Mouse (Mus musculus) induced T-regulatory cell, adult 2 months (primary cell): ENCODE results near the gene Tecpr1.
A peak's percentile ranks its signal among the peaks of the same experiment; 100 is the strongest.

Source experiments
- DNase-seq: peaks from one replicate; pipeline ENCODE4 v3.0.0-alpha.2; 2012; ENCODE audit warnings: low read depth

Gene Tecpr1

DNA sequence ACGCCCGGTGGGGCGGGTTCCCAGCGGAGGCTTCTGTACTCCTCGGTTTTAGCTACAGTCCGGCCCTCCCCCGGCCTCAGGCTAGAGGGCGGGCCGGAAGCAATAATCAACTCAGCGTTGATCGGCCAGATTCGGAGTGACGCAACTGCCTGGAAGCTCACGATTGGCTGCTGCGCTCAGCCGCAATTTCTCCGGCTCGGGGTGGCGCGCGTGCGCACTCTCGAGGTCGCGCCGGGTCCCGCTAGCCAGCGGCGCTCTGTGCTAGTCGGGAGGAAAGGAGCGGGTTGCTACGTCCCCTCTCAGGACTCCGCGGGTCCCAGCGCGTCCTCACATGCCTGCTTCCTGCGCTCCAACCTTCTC is at the start of gene Tecpr1:
Gene Tecpr1 (minus strand): TSS at position 113 of the 360 bp plus-strand sequence.
- DNase-seq = peak; percentile 97

DNA sequence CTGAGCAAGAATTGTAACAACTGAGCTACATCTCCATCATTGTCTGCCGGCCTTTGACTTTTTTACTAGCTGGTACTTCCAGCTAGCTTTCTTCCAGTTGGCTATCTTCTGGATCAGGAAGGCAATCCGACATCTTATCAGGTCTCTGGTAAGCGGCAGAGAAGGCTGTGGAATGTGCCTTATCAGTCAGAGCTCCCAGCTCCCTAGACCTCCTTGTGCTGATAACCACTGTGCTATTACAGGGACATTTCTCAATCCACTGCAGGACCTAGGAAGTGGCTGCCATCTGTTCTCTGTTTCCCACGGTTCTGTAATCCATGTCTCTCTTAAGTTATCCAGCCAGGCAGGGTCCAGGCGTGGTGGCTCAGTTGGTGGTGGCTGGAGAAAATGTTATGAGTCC is 48.4 kb upstream of the Tecpr1 start:
- no peak for DNase-seq

DNA sequence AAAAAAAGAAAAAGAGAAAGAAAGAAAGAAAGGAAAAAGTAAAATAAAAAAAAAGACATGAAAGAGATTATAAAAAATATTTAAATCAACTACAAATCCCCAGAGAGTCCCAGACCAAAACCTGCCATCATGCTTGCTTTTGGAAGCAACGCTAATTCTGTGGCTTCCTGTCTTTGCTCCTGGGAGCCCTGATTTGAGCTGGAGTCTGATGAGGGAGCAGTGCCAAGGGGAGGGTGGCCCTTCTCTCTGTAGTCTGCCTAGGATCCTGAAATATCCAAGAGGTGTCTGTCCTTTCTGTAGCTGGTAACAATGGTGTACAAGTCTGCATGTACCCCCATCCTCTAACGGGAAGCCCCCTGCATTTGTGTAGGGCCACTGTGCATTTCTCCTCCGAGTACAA is 47.7 kb upstream of the Tecpr1 start:
- DNase-seq = no peak

DNA sequence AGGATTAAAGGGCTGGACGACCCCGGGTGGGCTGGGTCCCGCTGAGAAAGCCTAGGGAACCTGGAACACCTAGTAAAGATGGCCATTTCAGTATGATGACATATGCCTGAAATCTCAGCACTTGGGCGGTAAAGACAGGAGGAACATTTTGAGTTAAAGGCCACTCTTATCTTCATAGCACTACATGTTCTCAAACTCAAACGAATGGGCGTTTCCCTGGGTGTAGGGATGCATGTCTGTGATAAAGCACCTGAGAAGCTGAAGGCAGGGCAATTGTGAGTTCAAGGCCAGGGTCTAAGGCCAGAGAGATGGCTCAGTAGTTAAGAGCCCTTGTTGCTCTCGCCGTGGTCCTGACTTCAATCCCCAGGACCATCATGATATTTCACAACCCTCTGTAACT is 47.0 kb upstream of the Tecpr1 start:
- DNase-seq = no peak

DNA sequence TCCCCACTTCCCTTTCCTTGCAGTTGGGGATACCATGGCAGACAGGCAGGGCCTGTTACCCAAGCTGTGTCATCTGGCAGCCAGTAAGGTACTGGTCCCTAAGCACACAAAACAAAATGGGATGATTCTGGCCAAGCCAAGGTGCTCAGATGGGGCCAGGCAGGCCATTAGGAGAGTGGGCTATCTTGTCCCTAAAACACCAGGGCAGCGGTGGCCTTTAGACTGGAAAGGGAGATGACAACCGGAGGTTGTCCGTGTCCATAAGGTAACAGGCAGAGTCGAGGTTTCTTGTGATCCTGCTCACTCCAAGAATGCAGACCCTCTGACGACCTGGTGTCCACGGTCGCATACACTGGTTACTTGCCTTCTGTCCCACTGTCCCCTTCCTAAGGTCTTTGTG is 46.5 kb upstream of the Tecpr1 start:
- no peak for DNase-seq

DNA sequence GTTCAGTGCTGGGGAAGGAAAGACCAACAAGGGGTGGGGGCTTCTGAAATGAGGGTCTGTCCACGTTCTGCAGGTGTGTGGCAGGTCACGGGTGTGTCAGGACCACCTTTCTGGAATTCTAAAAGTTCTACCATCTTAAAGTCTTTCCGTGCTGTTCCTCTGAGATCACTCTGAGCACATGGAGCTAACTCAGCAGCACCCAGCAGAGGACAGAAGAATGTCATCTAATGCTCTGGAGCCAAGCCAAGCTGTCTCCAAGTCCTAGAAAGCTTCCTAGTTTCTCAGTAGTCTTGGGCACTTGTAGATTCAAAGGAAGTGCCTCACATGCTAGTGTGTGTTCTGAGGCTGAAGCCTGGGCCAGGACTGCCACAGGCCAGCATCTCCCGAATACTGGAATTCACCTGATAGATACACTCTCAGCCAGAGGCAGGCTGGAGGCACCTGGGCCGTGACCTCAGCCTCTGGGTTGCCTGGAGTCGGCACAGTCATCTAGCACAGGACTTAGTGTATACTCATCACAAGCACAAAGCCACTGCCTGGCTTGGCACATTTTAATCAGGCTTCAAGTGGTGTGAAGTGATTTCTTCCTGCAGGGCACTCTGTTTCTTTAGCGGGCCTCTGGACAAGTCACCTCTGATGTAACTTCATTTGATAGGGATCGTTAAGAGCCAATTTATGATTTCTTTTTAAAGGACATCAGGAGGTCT is 44.3 kb upstream of the Tecpr1 start:
- DNase-seq = no peak

DNA sequence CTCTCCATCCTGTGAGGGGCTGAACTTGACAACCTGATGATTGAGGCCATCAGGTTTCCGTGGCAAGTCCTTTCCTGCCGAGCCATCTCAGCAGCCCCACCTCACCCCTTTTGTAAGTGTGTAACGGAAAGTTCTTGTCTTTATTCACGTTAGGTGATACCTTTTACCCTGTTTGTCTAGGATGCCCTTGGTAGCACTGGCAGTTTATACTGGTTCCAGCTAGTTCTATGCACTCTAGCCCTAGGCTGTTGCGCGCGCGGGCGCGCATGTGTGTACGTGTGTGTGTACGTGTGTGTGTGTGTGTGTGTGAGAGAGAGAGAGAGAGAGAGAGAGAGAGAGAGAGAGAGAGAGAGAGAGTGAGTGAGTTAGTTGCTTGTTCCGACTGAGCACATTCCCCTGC is 40.1 kb upstream of the Tecpr1 start:
- no peak for DNase-seq

DNA sequence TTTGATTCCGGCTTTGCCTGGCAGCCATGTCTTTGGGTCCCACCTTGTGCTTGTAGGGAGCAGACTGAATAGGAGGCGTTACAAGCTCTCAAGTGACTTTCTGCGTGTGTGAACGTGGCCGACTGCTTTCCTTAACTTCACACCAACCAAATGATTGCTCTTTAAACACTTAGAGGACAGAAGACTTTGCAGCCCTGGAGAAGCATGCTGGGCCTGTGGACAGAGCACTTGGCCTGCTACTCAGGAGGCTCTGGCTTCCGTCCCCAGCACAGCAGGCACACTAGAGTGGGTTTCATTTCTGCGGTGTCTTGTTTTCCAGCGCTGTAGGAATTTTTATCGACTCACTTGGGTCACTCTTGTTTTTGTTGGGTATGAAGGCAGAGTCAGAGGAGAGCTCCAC is 39.7 kb upstream of the Tecpr1 start:
- no peak for DNase-seq

DNA sequence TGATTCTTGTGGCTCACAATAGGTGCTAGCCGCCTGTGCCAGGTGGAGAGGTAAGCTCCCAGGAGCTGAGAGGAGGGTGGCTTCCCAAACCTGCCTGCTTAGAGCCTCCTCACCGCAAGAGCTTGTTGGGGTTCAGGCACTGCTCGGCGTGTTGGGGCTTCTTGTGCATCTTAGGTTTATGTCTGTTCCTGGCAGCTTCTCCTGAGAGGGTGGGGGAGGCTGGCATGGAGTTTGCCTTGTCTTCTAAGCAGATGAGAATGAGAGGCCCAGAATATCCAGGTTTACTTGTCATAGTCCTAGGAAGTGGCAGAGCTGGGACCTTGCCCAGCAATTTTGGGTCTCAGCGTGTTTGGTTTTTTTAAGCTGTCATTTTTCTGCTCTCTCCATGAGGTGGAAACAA is 38.4 kb upstream of the Tecpr1 start:
- DNase-seq = no peak

DNA sequence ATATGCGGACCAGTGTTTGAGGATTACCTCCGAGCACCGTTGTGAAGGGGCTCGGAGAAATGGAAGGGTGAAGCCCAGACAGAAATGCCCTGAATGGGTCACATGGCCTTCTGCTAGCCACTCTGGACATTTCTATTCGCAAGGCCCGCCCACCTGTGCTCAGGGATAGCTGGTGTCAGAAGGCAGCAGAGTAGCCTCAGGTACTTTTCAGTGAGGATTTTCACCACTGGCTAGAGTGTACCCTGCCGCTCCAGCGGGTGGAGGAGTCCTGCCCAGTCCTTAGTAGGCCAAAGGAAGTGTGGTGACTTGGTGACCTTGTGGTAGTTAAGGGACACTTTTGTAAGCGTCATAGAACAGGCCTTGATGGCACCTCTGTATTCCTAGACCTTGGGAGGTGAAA is 37.9 kb upstream of the Tecpr1 start:
- DNase-seq = no peak

DNA sequence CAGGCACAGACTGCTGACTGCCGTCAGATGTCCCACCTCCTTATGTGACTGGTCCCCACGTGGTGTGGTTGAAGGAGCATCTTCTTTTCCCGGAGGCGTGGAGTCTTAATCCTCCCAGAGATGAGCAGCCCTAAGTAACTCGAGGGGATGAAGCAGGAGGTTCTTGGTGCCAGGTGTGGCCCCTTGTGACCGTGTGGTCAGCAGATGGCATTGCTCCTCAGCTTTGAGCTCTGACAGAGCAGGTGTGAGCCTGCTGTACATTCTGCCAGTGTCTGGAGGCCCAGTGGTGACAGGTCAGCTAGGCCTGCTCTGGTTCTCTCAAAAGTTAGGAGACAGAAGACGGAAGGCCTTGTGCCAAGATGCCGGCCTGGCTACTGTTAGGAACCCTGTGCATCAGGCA is 37.0 kb upstream of the Tecpr1 start:
- no peak for DNase-seq

DNA sequence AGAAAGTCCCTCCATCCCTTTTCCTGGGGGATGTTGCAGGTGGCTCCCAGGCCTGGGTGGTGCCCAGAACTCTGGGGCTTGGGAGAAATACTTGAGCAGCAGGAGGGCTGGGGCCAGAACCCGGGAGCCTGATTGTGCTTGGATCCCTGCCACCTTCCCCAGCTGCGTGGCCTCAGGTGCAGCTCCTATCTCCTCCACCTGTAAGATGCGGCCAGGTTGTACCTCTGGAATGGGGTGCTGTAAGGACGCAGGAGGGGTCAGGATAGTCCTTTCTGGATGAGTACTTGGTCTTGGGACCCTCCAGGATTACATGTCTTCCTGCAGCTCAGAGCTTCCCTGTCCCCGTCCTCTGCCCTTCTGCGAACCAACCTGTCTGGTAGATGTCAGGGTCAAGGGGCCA is 35.8 kb upstream of the Tecpr1 start:
- no peak for DNase-seq

DNA sequence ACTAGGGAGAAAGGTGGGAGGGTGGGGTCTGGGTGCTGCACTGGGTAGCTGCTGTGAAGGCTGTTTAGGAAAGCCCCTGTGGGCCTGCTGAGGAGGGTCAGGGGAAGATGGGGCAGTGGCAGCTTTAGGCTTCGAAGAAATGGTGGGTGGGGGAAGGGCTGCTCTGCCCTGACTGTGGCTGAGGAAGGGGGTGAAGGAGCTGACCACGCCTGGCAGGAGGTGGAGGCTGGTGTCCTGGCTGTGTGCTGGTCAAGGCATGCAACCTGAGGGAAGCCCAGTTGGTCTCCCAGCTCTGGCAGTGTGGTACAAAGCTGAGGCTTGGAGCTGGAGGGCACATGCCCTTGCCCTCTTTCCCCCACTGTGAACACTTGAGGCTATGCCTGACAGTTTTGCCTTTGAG is 35.3 kb upstream of the Tecpr1 start:
- no peak for DNase-seq

DNA sequence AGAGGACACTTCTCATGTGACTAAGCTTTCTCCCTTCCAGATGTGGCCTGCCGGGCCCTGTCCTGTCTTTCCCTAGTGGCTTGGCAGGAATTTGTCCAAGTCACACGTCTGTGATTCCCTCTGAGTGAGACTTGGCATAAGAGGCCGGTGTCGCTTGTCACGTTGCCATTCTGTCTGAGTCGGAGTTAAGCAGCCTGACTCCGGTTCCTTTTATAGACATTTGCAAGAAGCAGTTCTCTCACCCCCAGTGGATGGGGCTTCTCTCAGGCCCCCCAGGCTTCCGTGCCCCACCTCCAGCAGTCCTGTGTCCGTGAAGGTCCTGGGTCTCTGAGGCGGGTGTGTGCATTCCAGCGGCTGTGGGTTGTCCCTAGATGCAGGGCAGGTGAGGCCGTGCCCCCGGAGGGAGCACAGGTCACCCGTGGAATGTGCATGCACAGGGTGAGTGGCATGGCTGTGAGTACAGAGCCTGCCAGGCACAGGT is 34.8 kb upstream of the Tecpr1 start:
- DNase-seq = no peak

DNA sequence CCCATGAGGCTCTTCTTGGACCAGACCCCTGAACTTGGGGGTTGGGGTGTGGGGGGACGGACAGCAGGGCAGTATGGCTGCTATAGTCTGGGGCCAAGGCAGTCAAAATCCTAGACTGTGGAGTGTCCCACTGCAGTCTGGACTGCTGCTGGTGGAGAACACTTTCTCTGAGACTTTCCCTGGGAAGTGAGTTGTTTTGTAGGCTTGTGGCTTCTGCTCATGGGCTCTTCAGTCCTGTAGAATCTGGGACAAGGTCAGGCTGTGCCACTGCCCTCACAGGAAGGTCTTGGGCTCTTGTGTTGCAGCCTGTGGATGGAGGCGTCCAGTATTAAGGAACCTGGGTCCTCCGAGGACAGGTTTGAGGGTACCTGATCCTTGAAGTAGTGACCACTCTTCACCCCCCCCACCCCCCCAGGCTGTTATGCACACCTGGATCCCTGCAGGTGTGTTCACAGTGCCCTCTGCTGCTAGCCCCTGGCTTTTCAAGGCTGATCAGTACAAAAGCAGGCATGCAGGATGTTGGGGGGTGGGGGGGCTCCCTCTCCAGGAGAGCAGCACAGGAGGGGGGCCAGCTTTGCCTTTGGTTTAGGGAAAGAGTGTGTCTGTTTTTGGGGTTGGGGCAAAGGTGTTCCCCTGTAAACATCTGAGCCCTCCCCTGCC is 34.2 kb upstream of the Tecpr1 start:
- no peak for DNase-seq

DNA sequence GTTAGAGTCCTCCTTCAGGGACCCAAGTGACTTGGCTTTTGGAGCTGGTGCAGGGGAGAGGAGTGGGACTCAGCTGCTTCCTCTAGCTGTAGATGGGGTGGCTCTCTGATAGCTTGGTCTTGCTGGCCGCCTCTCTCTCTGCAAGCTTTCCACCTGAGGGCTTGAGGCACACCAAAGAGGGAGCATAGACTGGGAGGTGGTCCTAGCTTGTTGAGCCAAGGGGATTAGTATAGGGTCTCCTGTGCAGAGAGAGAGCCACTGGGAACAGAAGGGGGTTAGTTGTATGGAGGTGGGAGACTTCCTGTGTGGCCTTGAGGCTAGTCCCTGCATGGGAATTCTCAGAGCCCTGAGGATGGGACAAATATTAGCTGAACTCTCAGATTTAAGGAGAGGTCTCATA is 33.5 kb upstream of the Tecpr1 start:
- DNase-seq = no peak

DNA sequence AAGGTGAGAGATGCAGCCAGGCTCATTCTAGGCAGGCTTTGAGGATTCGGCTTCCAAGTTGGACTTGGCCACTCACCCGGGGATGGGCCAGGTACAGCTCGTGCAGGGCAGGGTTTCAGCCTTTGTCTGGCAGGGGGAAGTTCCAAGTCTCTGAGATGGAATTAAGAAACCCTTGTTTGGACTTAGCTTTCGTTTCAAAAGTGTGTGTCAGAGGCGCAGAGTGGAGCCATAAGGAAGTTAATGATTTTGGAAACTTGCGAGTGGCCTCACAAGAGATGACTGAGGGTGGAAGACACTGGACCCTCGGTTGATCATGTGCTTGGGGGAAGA is 33.1 kb upstream of the Tecpr1 start:
- no peak for DNase-seq

DNA sequence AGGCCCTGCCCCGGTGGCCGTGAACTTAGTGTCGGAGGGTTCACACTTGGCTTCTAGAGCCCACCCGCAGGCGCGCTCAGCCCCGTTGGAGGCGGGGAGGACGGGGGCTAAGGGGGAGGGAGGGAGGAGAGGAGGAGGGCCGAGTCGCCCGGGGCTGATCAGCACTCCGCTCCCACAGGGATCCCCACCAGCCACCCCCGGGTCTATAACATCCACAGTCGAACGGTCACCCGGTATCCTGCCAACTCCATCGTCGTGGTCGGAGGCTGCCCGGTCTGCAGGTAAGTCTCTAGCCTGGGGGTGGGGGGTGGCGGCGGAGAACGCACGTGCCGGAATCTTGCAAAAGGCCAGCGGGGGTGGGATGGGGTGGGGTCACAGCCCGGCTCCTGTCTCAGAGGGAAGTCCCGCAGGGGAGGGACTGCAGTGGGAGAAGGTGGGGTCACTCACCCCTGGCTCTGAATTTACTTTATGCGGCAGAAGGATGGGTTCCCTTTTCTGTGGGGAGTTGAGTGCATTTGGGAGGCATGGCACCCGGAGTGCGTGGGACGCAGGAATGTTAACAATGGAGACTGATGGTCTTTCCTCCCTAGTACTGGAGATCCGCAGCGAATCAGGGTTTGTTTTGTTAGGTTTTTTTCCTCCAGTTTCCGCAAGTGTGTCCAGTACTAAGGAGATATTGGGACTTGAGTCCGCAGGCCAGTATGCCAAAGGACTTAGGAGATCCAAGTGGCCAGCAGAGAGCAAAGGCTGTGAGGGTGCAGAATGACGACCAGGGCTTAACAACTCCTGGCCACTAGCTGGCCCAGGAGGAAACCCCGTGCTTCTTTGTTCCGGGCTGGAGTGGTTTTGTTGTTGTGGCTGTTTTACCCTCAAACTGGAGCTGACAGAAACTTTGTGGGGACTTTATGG is 32.5 kb upstream of the Tecpr1 start:
- peak; percentile 71 for DNase-seq

DNA sequence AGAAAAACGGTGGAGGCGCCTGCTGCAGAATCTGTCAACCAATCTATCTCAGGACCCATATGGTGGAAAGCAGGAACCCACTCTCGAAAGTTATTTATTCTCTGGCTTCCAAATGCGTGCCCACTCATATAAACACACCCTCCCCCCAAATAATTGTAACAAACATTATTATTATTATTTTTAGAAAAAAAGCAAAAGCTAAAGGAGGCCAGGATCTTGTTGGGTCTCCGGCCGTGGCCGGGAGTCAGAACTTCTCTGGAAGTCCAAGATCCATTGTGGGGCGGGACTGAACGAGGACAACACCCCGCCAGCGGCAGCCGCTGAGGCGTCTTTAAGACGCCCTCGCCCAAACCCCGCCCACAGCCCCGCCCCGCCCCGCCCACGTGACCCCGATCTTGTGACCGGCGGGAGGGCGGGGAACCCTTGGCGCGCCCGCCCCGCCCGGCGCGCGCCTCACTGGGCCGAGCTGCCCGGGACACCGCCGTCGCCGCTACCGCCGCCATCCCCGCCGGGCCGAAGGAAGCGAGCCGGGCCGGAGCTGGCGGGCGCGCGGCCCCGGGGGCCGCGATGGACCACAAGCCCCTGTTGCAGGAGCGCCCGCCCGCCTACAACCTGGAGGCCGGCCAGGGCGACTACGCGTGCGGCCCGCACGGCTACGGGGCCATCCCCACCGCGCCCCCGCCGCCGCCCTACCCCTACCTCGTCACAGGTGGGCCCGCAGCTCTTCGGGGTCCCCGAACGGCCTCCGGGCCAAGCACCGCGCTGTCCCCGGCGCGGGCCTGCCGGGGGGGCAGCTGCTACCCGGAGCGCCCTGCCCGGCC is 31.6 kb upstream of the Tecpr1 start:
- peak; percentile 95 for DNase-seq

DNA sequence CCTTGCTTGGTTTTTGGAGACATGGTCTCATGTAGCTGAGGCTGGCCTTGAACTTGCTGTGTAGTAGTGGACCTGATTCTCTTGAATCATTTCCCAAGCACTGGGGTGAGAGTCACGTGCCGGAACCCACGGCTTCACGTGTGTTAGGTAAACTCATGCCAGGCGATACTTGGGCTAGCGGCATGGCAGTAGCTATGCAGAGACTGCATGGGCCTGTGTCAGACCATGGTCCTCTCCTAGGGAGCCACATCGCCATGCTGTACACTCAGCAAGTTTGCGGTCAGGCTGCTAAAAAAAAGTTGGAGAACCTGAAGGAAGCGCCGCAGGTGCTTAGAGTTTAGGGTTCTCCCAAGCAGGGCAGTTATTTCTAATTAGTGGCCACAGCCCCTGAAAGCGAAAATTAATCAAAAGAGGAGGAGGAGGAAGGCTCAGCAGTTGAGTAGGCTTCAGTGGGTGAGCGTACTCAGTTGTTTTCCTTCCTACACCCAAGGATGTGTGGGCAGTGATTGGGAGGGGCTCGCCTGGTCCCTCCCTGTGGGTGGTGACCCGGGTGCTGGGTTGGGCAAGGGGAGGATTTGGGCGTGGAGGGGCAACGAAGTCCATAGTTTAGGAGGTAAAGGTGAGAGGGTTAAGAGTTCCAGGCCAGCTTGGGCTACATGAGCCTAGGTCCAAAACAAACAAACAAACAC is 30.9 kb upstream of the Tecpr1 start:
- DNase-seq = peak; percentile 83

DNA sequence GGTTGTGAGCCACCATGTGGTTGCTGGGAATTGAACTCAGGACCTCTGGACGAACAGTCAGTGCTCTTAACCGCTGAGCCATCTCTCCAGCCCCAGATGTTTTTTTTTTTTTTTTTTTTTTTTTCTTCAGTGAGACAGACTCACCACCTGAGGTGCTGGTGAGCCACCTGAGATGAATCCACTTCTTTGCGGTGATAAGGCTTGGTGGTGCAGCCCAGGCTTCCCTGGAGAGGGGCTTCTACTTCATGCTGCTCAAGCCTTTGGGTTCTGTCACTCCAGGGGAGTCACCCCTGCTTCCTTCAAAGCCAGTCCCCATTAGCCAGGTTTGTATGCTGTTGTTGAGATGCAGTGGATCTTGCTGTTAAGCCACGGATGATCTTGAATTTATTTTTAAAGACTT is 29.8 kb upstream of the Tecpr1 start:
- peak; percentile 57 for DNase-seq
